Mouse (Mus musculus) gastrocnemius, adult 2 months (tissue): Measurements from ENCODE around the gene Gm17509. TPM values are rescaled to one million over a fixed set of nuclear protein-coding genes. Genes with fewer than 3 reads are reported as not detected.
A peak's percentile ranks its signal among the peaks of the same experiment; 100 is the strongest.

Source experiments
- DNase-seq: peaks from one replicate; pipeline ENCODE4 v3.0.0; 2022
- H3K27ac ChIP-seq: fragments of 200-600 bp; 2 replicates; pipeline ENCODE4 v1.8.1; 2022; ENCODE audit warnings: mild to moderate bottlenecking
- H3K4me3 ChIP-seq: fragments of 200-600 bp; 2 replicates; pipeline ENCODE4 v1.8.1; 2022; ENCODE audit warnings: mild to moderate bottlenecking, moderate library complexity
- CTCF ChIP-seq: fragments of 200-600 bp; IDR thresholded peaks from 2 replicates; pipeline ENCODE4 v1.8.1; 2022; ENCODE audit warnings: antibody characterized with exemption, mild to moderate bottlenecking, moderate library complexity
- intact Hi-C: fragments of 180-260 bp; cut with DNase I; formaldehyde crosslinking; loops from one replicate; pipeline ENCODE4 v1.15.1; 2025
- long read RNA-seq, 2 experiments: library from polyadenylated mRNA; stranded (forward); transcript quantifications; one replicate each; pipeline ENCODE4 v2.0.0; 2021
- total RNA-seq, 2 experiments: library from RNA; stranded (reverse); gene quantifications; 2 replicates each; pipeline ENCODE4 v1.2.3; 2021

Gm17509 gene
- not detected for total RNA-seq
- long read RNA-seq, experiment 1: 0 reads
- long read RNA-seq, experiment 2: 0 reads

- TF ChIP-seq CTCF: no peak
- intact Hi-C loops: no loop called here
- Histone ChIP-seq H3K27ac (peak within 1 kb of the TSS; percentile 53; the same call in 1 of the 2 replicates), H3K4me3 (peak within 1 kb of the TSS; percentile 69)
- peak; percentile 49 for DNase-seq
Measured at GRCm38 (mm10) chr13:117220501-117221321, at the start of gene Gm17509. Gene Gm17509, minus strand, starts transcription at chr13:117221075.

GRCm38 (mm10) chr13:117267963-117268362 lies 47.1 kb upstream of the Gm17509 start:
- TF ChIP-seq CTCF: no peak
- DNase-seq: no peak
- intact Hi-C loops: no loop called here
- Histone ChIP-seq H3K27ac (no peak overlapping the region), H3K4me3 (no peak overlapping the region)

GRCm38 (mm10) chr13:117266156-117266555 lies 45.3 kb upstream of the Gm17509 start:
- intact Hi-C loops: no loop called here
- Histone ChIP-seq H3K4me3 (no peak overlapping the region), H3K27ac (no peak overlapping the region)
- no peak for DNase-seq
- TF ChIP-seq CTCF: no peak

GRCm38 (mm10) chr13:117260704-117261103 lies 39.8 kb upstream of the Gm17509 start:
- intact Hi-C loops: no loop called here
- no peak for DNase-seq
- no peak overlapping the region for H3K4me3 ChIP-seq
- no peak overlapping the region for H3K27ac ChIP-seq
- no peak for TF ChIP-seq CTCF

GRCm38 (mm10) chr13:117242621-117243020 lies 21.7 kb upstream of the Gm17509 start:
- no peak overlapping the region for H3K27ac ChIP-seq
- H3K4me3 ChIP-seq: no peak overlapping the region
- TF ChIP-seq CTCF: no peak
- intact Hi-C loops: no loop called here
- DNase-seq: no peak

- Histone ChIP-seq H3K27ac (no peak overlapping the region), H3K4me3 (no peak overlapping the region)
- no peak for TF ChIP-seq CTCF
- DNase-seq: no peak
- intact Hi-C loops: no loop called here
Measured at GRCm38 (mm10) chr13:117242063-117242462, 21.2 kb upstream of the Gm17509 start.

- H3K27ac ChIP-seq: no peak overlapping the region; the same call in 1 of the 2 replicates
- TF ChIP-seq CTCF: no peak
- intact Hi-C loops: no loop called here
- DNase-seq: no peak
- H3K4me3 ChIP-seq: no peak overlapping the region
Measured at GRCm38 (mm10) chr13:117237111-117237510, 16.2 kb upstream of the Gm17509 start.

GRCm38 (mm10) chr13:117235530-117236212 lies 14.8 kb upstream of the Gm17509 start:
- TF ChIP-seq CTCF: no peak
- peak; percentile 82 for DNase-seq
- no peak overlapping the region for H3K4me3 ChIP-seq
- H3K27ac ChIP-seq: peak overlapping the region; percentile 71
- intact Hi-C loops: no loop called here

- intact Hi-C loops: no loop called here
- DNase-seq: no peak
- Histone ChIP-seq H3K4me3 (no peak overlapping the region), H3K27ac (peak overlapping the region; percentile 67; the same call in 1 of the 2 replicates)
- no peak for TF ChIP-seq CTCF
Measured at GRCm38 (mm10) chr13:117234486-117234885, 13.6 kb upstream of the Gm17509 start.

- Histone ChIP-seq H3K27ac (no peak overlapping the region), H3K4me3 (no peak overlapping the region)
- intact Hi-C loops: no loop called here
- no peak for TF ChIP-seq CTCF
- no peak for DNase-seq
Measured at GRCm38 (mm10) chr13:117233808-117234207, 12.9 kb upstream of the Gm17509 start.

- no peak for TF ChIP-seq CTCF
- no peak overlapping the region for H3K27ac ChIP-seq
Measured at GRCm38 (mm10) chr13:117230371-117231110, 9.7 kb upstream of the Gm17509 start.

GRCm38 (mm10) chr13:117225561-117225960 lies 4.7 kb upstream of the Gm17509 start:
- Histone ChIP-seq H3K27ac (no peak overlapping the region), H3K4me3 (no peak overlapping the region)
- no peak for DNase-seq
- intact Hi-C loops: no loop called here
- no peak for TF ChIP-seq CTCF

More at GRCm38 (mm10) chr13:117230371-117231110, 9.7 kb upstream of the Gm17509 start:
- no peak for DNase-seq
- intact Hi-C loops: no loop called here
- H3K4me3 ChIP-seq: no peak overlapping the region

GRCm38 (mm10) chr13:117224901-117225300 lies 4.0 kb upstream of the Gm17509 start:
- intact Hi-C loops: no loop called here
- Histone ChIP-seq H3K4me3 (no peak overlapping the region), H3K27ac (no peak overlapping the region)
- no peak for TF ChIP-seq CTCF
- no peak for DNase-seq
